Mouse (Mus musculus): ENCODE data around the gene Xndc1. TPM values are rescaled to one million over a fixed set of nuclear protein-coding genes. Genes with fewer than 3 reads are reported as not detected.

Xndc1 gene
- polyA plus RNA-seq, 1 experiment from 2014 or later: 12.6 TPM

DNA sequence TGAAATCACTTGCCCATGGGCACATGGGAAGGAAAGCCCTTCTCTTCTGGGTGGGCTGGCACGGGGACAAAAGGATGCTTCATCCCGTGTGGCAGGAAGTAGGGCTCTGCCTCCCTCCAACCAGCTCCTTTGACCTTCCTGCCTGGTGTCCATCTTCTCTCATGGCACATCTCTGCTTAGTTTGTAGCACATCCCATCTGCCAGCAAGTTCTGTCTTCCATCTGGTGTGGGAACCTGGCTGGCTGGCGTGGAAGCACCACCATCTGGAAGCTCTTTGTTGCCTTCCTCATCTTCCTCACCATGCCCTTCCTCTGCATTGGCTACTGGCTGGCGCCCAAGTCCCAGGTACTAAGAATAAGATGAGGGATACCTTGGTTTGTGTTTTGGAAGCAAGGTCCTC is 22.0 kb downstream of the Xndc1 start:
- TF ChIP-seq CTCF (IDR thresholded peaks at IDR 0.05; ENCODE audit: low read depth): no peak
- no peak overlapping the region for H3K4me2 ChIP-seq (ENCODE audit: low read length)
- no peak for DNase-seq (ENCODE audit: low spot score)
- no peak overlapping the region for H3K4me3 ChIP-seq (replicated peaks; ENCODE audit: low read depth, low read length)
- H3K27me3 ChIP-seq (ENCODE audit: insufficient read depth, low read length): no peaks in the 10 kb centered on the region
- H3K36me3 ChIP-seq (ENCODE audit: insufficient read depth, low read length): peaks cover 14% of the 10 kb centered on the region; the same call in 1 of the 2 replicates
- 81% methylated on average over 4 of the region's 4 CpGs for WGBS
- H3K4me1 ChIP-seq (replicated peaks; ENCODE audit: insufficient read depth, low read length): no peaks in the 10 kb centered on the region
- no peaks in the 10 kb centered on the region for H3K9me3 ChIP-seq (replicated peaks; ENCODE audit: low read length)
- no peak for ATAC-seq (replicated peaks; ENCODE audit: low FRiP score, low read depth)
- no peak overlapping the region for H3K9ac ChIP-seq (ENCODE audit: low read depth, low read length)
- no peak overlapping the region for H3K27ac ChIP-seq

DNA sequence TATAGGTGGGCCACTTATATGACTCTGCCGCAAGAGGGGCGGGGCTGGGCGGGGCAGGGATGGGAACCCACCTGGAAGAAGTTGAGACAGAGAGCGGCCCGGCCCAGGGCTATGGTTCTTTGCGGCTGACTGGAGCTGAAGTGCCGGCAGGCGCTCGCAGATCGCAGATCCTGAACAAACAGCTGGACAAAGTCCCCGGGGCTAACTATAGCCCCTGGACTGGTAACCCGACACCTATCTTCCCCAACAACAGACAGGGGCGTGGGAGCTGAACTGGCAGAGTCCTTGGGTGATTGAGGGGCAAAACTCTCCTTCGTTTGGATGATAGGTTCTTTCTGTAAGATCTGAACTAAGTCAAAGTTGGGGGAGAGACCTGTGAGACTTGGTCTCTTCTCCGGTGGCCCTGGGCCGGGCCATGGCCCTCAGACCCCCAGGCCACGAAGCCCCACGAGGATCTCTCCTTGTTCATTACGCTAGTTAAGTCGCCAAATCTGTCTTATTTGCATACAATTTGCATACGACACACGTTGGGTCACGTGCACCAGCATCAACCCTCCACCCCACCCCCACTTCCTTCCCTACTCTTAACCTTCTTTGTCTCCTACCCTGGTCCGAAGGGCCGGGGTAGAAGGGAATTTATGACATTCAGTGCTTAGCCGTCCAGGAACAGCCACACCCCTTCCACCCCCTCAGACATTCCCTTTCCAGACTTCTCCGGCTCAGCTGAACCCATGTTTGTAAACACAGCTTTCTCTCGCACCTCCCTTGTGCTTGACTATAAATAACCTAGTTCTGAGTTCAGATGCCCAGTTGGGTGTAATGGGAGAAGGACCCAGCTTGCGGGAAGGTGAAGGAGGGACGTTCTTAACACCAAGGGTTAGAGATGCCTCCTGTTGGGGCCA is 34.7 kb downstream of the Xndc1 start:
- peak; percentile 88 for DNase-seq (ENCODE audit: low spot score)
- Histone ChIP-seq H3K36me3 (ENCODE audit: insufficient read depth, low read length) (no peaks in the 10 kb centered on the region), H3K9ac (ENCODE audit: low read depth, low read length) (peak overlapping the region; percentile 35; the same call in 1 of the 2 replicates), H3K4me2 (ENCODE audit: low read length) (peak overlapping the region; percentile 79), H3K4me1 (replicated peaks; ENCODE audit: insufficient read depth, low read length) (peaks cover 16% of the 10 kb centered on the region; the same call in 1 of the 2 replicates), H3K27ac (peak overlapping the region; percentile 57), H3K27me3 (ENCODE audit: insufficient read depth, low read length) (no peaks in the 10 kb centered on the region), H3K4me3 (replicated peaks; ENCODE audit: low read depth, low read length) (peak overlapping the region; percentile 24), H3K9me3 (replicated peaks; ENCODE audit: low read length) (no peaks in the 10 kb centered on the region)
- peak; percentile 79 for ATAC-seq (replicated peaks; ENCODE audit: low FRiP score, low read depth)
- 3% methylated on average over 30 of the region's 30 CpGs for WGBS
- no peak for TF ChIP-seq CTCF (IDR thresholded peaks at IDR 0.05; ENCODE audit: low read depth)

DNA sequence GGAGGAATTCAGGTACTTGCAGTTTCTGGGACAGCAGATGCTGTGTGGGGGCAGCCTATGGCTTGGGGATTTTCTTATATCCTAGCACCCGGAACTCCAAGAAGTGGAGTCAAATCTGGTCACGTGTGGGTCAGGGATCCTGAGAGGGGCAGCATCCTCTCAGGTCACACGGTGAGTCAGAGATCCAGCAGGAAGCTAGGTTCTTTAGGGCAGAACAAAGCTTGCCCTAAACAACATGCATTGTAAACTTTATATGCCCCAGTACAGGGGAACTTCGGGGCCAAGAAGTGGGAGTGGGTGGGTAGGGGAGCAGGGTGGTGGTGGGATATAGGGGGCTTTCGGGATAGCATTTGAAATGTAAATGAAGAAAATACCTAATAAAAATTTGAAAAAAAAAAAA is 35.6 kb downstream of the Xndc1 start:
- no peak for TF ChIP-seq CTCF (IDR thresholded peaks at IDR 0.05; ENCODE audit: low read depth)
- peak overlapping the region; percentile 57 for H3K27ac ChIP-seq

DNA sequence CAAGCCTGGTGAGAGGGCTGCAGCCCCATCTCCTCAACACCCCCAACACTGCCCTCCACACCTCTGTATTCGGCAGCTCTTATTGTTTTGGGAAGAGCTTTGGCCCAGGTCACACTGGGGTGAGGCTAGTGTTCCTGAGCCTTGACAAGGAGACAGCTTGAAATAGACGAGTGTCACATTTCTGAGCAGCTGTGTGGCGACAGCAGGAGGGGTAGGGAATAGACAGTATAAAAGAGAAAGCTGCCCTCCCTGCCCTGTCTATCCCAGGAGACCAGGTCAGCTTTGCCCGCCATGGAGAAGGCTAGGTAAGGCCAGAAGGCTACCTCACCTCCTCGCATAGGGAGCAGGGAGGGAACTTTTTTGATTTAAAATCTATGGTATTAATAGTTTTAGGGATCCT is 36.2 kb downstream of the Xndc1 start, which contains the start of gene Art1:
Gene Art1 (plus strand): TSS at position 257 of the 400 bp plus-strand sequence.
- DNase-seq (ENCODE audit: low spot score) (no peak), ATAC-seq (replicated peaks; ENCODE audit: low FRiP score, low read depth) (no peak)
- no peak within 1 kb of the TSS for H3K4me3 ChIP-seq (replicated peaks; ENCODE audit: low read depth, low read length)
- H3K4me2 ChIP-seq (ENCODE audit: low read length): peak within 1 kb of the TSS; percentile 79
- H3K4me1 ChIP-seq (replicated peaks; ENCODE audit: insufficient read depth, low read length): peaks cover 16% of the 10 kb centered on the region; the same call in 1 of the 2 replicates
- peak within 1 kb of the TSS; percentile 57 for H3K27ac ChIP-seq
- no peaks in the 10 kb centered on the region for H3K27me3 ChIP-seq (ENCODE audit: insufficient read depth, low read length)
- no peaks in the 10 kb centered on the region for H3K36me3 ChIP-seq (ENCODE audit: insufficient read depth, low read length)
- no peaks in the 10 kb centered on the region for H3K9me3 ChIP-seq (replicated peaks; ENCODE audit: low read length)
- H3K9ac ChIP-seq (ENCODE audit: low read depth, low read length): no peak within 1 kb of the TSS
- no peak for TF ChIP-seq CTCF (IDR thresholded peaks at IDR 0.05; ENCODE audit: low read depth)
- 48% methylated on average over 5 of the region's 5 CpGs for WGBS

More for the DNA sequence above, 35.6 kb downstream of the Xndc1 start:
- Histone ChIP-seq H3K9ac (ENCODE audit: low read depth, low read length) (no peak overlapping the region), H3K4me3 (replicated peaks; ENCODE audit: low read depth, low read length) (no peak overlapping the region), H3K27me3 (ENCODE audit: insufficient read depth, low read length) (no peaks in the 10 kb centered on the region), H3K4me1 (replicated peaks; ENCODE audit: insufficient read depth, low read length) (peaks cover 16% of the 10 kb centered on the region; the same call in 1 of the 2 replicates), H3K4me2 (ENCODE audit: low read length) (peak overlapping the region; percentile 79; the same call in 1 of the 2 replicates), H3K36me3 (ENCODE audit: insufficient read depth, low read length) (no peaks in the 10 kb centered on the region), H3K9me3 (replicated peaks; ENCODE audit: low read length) (no peaks in the 10 kb centered on the region)
- 27% methylated on average over 5 of the region's 5 CpGs for WGBS
- DNase-seq (ENCODE audit: low spot score) (peak; percentile 32), ATAC-seq (replicated peaks; ENCODE audit: low FRiP score, low read depth) (no peak)

DNA sequence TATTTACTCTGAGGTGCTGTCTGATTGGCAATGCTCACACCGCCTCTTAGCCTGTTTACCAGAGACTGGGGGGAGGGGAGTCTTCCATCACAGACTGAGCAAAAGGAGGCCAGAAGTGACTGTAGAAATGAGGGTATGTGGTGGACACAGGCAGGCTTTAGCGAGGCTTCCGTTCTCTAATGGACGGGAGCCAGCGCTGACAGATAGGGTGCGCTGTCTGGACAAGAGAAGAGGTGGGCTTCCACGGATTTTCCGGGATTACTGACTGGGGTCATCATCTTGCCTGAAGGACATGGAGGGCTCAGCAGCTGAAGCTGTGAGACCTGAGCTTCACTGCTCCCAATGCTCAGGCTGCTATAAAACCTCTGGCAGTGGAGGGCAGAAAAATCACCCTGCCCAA is 36.9 kb downstream of the Xndc1 start:
- 59% methylated on average over 8 of the region's 8 CpGs for WGBS
- Histone ChIP-seq H3K4me2 (ENCODE audit: low read length) (no peak overlapping the region), H3K9me3 (replicated peaks; ENCODE audit: low read length) (no peaks in the 10 kb centered on the region), H3K27ac (no peak overlapping the region), H3K9ac (ENCODE audit: low read depth, low read length) (no peak overlapping the region), H3K4me1 (replicated peaks; ENCODE audit: insufficient read depth, low read length) (peaks cover 16% of the 10 kb centered on the region; the same call in 1 of the 2 replicates), H3K36me3 (ENCODE audit: insufficient read depth, low read length) (no peaks in the 10 kb centered on the region), H3K27me3 (ENCODE audit: insufficient read depth, low read length) (no peaks in the 10 kb centered on the region), H3K4me3 (replicated peaks; ENCODE audit: low read depth, low read length) (no peak overlapping the region)
- no peak; the same call in 1 of the 2 replicates for TF ChIP-seq CTCF (IDR thresholded peaks at IDR 0.05; ENCODE audit: low read depth)
- ATAC-seq (replicated peaks; ENCODE audit: low FRiP score, low read depth) (no peak), DNase-seq (ENCODE audit: low spot score) (no peak)

DNA sequence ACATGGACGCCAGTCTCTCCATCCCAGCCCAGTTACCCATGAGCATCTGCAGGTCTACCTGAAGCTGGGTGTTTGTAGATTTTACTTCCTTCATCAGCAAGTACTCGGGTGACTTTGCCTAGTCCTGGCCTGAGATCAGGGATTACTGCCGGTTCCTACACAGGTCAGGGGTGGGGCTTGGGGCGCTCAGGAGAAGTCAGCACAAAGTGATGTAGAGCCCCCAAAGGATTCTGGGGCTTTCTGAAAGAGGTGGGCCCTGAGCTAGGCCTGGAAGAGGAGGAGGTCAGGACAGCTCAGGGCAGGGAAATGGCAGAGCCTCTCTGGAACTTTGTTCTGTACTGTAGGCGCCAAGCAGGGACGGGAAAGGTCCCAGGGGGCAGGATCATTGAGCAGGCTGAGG is 37.4 kb downstream of the Xndc1 start:
- Histone ChIP-seq H3K4me1 (replicated peaks; ENCODE audit: insufficient read depth, low read length) (peaks cover 16% of the 10 kb centered on the region; the same call in 1 of the 2 replicates), H3K4me3 (replicated peaks; ENCODE audit: low read depth, low read length) (no peak overlapping the region), H3K4me2 (ENCODE audit: low read length) (no peak overlapping the region), H3K9ac (ENCODE audit: low read depth, low read length) (no peak overlapping the region), H3K27ac (no peak overlapping the region), H3K27me3 (ENCODE audit: insufficient read depth, low read length) (no peaks in the 10 kb centered on the region), H3K36me3 (ENCODE audit: insufficient read depth, low read length) (no peaks in the 10 kb centered on the region), H3K9me3 (replicated peaks; ENCODE audit: low read length) (no peaks in the 10 kb centered on the region)
- WGBS: 35% methylated on average over 6 of the region's 6 CpGs
- DNase-seq (ENCODE audit: low spot score) (no peak), ATAC-seq (replicated peaks; ENCODE audit: low FRiP score, low read depth) (no peak)
- no peak for TF ChIP-seq CTCF (IDR thresholded peaks at IDR 0.05; ENCODE audit: low read depth)

Measured in kidney, postnatal 0 days (tissue).